Mouse (Mus musculus) urinary bladder, postnatal 0 days (tissue): ENCODE results near the gene Sall1. TPM values are rescaled to one million over a fixed set of nuclear protein-coding genes. Genes with fewer than 3 reads are reported as not detected.

ENCODE experiments used
- microRNA-seq: library from miRNA; unstranded; fragments of <30 nt; microRNA quantifications from one replicate; pipeline ENCODE4, GENCODE M21; 2016
- polyA plus RNA-seq: library from polyadenylated mRNA; unstranded; fragments of >200 nt; fragmentation: Nextera tagmentation; extraction: Ambion mirVana; gene quantifications from 2 replicates; pipeline ENCODE4 v1.2.1, GENCODE M21; 2015

Gene Sall1
- not detected in 2 replicates for polyA plus RNA-seq

GRCm38 (mm10) chr8:89043940-89044339 lies at the start of gene Sall1:
TSS of gene Sall1 (minus strand) at chr8:89044162.

Small RNAs within 50 kb of the gene (microRNA-seq; reads per million reads assigned to microRNA genes)
- not detected for gene Mir8110
